Mouse (Mus musculus) bone marrow, adult 2 months (tissue): Measurements from ENCODE around the gene Gm21977. TPM values are rescaled to one million over a fixed set of nuclear protein-coding genes. Genes with fewer than 3 reads are reported as not detected.
"Not testable (repeated sequence)": the region's sequence is repeated elsewhere in the genome, so short reads cannot be mapped to it uniquely, and the experiment has no call there.

Experiments used
- H3K27ac ChIP-seq: fragments of 200-500 bp; 2 replicates; pipeline ENCODE4 v1.5.1; 2012; ENCODE audit warnings: low read depth, mild to moderate bottlenecking, control low read depth, inconsistent platforms, low read length; ENCODE audit not compliant: control insufficient read depth, poor library complexity, insufficient read depth
- H3K4me1 ChIP-seq: fragments of 200-500 bp; 2 replicates; pipeline ENCODE4 v1.6.1; 2011; ENCODE audit warnings: low read length; ENCODE audit not compliant: control insufficient read depth, insufficient read depth
- H3K4me3 ChIP-seq: fragments of 200-500 bp; replicated peaks from 2 replicates; pipeline ENCODE3; 2011; ENCODE audit warnings: mild to moderate bottlenecking, low read depth, low read length, control low read depth; ENCODE audit not compliant: control insufficient read depth
- WGBS: fragments of 180-500 bp; shearing (Covaris S2); methylation state at CpG from one replicate; pipeline ENCODE4 v1.1.7; 2018; 5-methylcytosine and 5-hydroxymethylcytosine counted together
- polyA plus RNA-seq: library from polyadenylated mRNA; stranded (reverse); fragments of >200 nt; gene quantifications from 2 replicates; pipeline ENCODE4 v1.2.4, GENCODE M21; 2011; ENCODE audit warnings: low replicate concordance; ENCODE audit not compliant: missing spikeins, insufficient read depth, insufficient read length

Gene Gm21977
- not detected in 2 replicates for polyA plus RNA-seq

- H3K4me1 ChIP-seq, H3K4me3 ChIP-seq: not testable (repeated sequence)
- WGBS = no CpG with 5 or more reads among the region's 3 CpGs
Observed at GRCm38 (mm10) chr14:42853377-42853776, at the start of gene Gm21977. TSS of gene Gm21977 (minus strand) at chr14:42853477.

More at GRCm38 (mm10) chr14:42853377-42853776, at the start of gene Gm21977:
- not testable (repeated sequence) for H3K27ac ChIP-seq

Other genes starting within 250 kb of the Gm21977 start
- not detected in 2 replicates for gene Gm3633, start 211.6 kb downstream of the Gm21977 start, polyA plus RNA-seq
- gene Gm10378, start 197.5 kb downstream of the Gm21977 start, polyA plus RNA-seq = not detected in 2 replicates
- not detected in 2 replicates for gene Gm3015, start 84.7 kb downstream of the Gm21977 start, polyA plus RNA-seq
- gene Gm10377, start 55.5 kb downstream of the Gm21977 start, polyA plus RNA-seq = not detected in 2 replicates
- gene Gm8082, start 140.1 kb upstream of the Gm21977 start, polyA plus RNA-seq = not detected in 2 replicates
- not detected in 2 replicates for gene Gm10376, start 162.2 kb upstream of the Gm21977 start, polyA plus RNA-seq
- not detected in 2 replicates for gene Gm8094, start 223.2 kb upstream of the Gm21977 start, polyA plus RNA-seq
- gene Gm8104, start 247.1 kb upstream of the Gm21977 start, polyA plus RNA-seq = not detected in 2 replicates